Mouse (Mus musculus) limb, embryonic 14.5 days (tissue): ENCODE results near the gene Gm5678. TPM values are rescaled to one million over a fixed set of nuclear protein-coding genes. Genes with fewer than 3 reads are reported as not detected.
"Not testable (repeated sequence)": the region's sequence is repeated elsewhere in the genome, so short reads cannot be mapped to it uniquely, and the experiment has no call there.

Source experiments
- ATAC-seq: fragments of 200-750 bp; cut with Nextera tagmentation; 2 replicates; pipeline ENCODE4 v1.8.0; 2017; ENCODE audit warnings: low read depth, moderate number of reproducible peaks, moderate TSS enrichment; ENCODE audit not compliant: low FRiP score
- DNase-seq: peaks from one replicate; pipeline ENCODE4 v3.0.0-alpha.2; 2015; ENCODE audit warnings: low spot score
- H3K27ac ChIP-seq: fragments of 300-500 bp; sonication (generic); replicated peaks from 2 replicates; pipeline ENCODE4 v1.5.1; 2014; ENCODE audit warnings: low read depth, mild to moderate bottlenecking, low read length, moderate library complexity, mixed read lengths
- H3K27me3 ChIP-seq: fragments of 300-500 bp; sonication (generic); 2 replicates; pipeline ENCODE4 v1.6.1; 2014; ENCODE audit warnings: low read length, mixed read lengths; ENCODE audit not compliant: control insufficient read depth, insufficient read depth
- H3K36me3 ChIP-seq: fragments of 300-500 bp; sonication (generic); 2 replicates; pipeline ENCODE4 v1.6.1; 2014; ENCODE audit warnings: mild to moderate bottlenecking, low read length, moderate library complexity, mixed read lengths; ENCODE audit not compliant: control insufficient read depth, insufficient read depth
- H3K4me1 ChIP-seq: fragments of 300-500 bp; sonication (generic); 2 replicates; pipeline ENCODE4 v1.6.1; 2014; ENCODE audit warnings: antibody characterized with exemption, low read length, mixed read lengths; ENCODE audit not compliant: control insufficient read depth, insufficient read depth
- H3K4me2 ChIP-seq: fragments of 300-500 bp; sonication (generic); replicated peaks from 2 replicates; pipeline ENCODE4 v1.6.1; 2014; ENCODE audit warnings: low read depth, mild to moderate bottlenecking, low read length, moderate library complexity; ENCODE audit not compliant: severe bottlenecking
- H3K4me3 ChIP-seq: fragments of 300-500 bp; sonication (generic); replicated peaks from 2 replicates; pipeline ENCODE4 v1.5.1; 2014; ENCODE audit warnings: low read length
- H3K9ac ChIP-seq: fragments of 300-500 bp; sonication (generic); 2 replicates; pipeline ENCODE4 v1.6.1; 2014; ENCODE audit warnings: mild to moderate bottlenecking, low read depth, low read length, moderate library complexity; ENCODE audit not compliant: severe bottlenecking
- H3K9me3 ChIP-seq: fragments of 300-500 bp; sonication (generic); 2 replicates; pipeline ENCODE4 v1.6.1; 2016; ENCODE audit warnings: low read length; ENCODE audit not compliant: control insufficient read depth
- POLR2A ChIP-seq: fragments of 200-500 bp; IDR thresholded peaks from 2 replicates; pipeline ENCODE4 v1.8.0; 2012; ENCODE audit warnings: inconsistent platforms, mild to moderate bottlenecking, moderate library complexity, borderline replicate concordance; ENCODE audit not compliant: insufficient read depth, insufficient read length; ENCODE audit errors: extremely low read depth
- WGBS: fragments of 180-500 bp; shearing (Covaris S2); extraction: QIAGEN DNeasy Blood & Tissue Kit; methylation state at CpG from one replicate; pipeline ENCODE4 v1.1.7; 2014; 5-methylcytosine and 5-hydroxymethylcytosine counted together
- polyA plus RNA-seq, 2 experiments: library from polyadenylated mRNA; depleted of rRNA in 1 of 2; stranded (reverse) in 1 of 2; unstranded in 1 of 2; fragments of >200 nt; fragmentation: Nextera tagmentation in 1 of 2; extraction: Ambion mirVana in 1 of 2; gene quantifications; 2 replicates each; pipeline versions ENCODE4 v1.2.1 to v1.2.3; 2012 to 2014

Gm5678 gene
- polyA plus RNA-seq, 2 experiments: not detected

GRCm38 (mm10) chr16:93669521-93669920 lies 41.6 kb downstream of the Gm5678 start:
- DNase-seq (no peak), ATAC-seq (no peak)
- H3K36me3 ChIP-seq: no peaks in the 10 kb centered on the region
- no peaks in the 10 kb centered on the region for H3K4me1 ChIP-seq
- no peak overlapping the region for H3K4me3 ChIP-seq
- no peak overlapping the region for H3K4me2 ChIP-seq
- H3K27ac ChIP-seq: no peak overlapping the region
- no peak for TF ChIP-seq POLR2A
- H3K9me3 ChIP-seq: peaks cover 11% of the 10 kb centered on the region
- H3K9ac ChIP-seq: no peak overlapping the region
- H3K27me3 ChIP-seq: no peaks in the 10 kb centered on the region

GRCm38 (mm10) chr16:93670466-93670865 lies 42.6 kb downstream of the Gm5678 start:
- not testable (repeated sequence) for DNase-seq, H3K4me1 ChIP-seq, H3K36me3 ChIP-seq, H3K27me3 ChIP-seq, H3K4me3 ChIP-seq, H3K27ac ChIP-seq, H3K9ac ChIP-seq, H3K4me2 ChIP-seq, ATAC-seq
- peaks cover 11% of the 10 kb centered on the region for H3K9me3 ChIP-seq
- 37% methylated on average over 4 of the region's 4 CpGs for WGBS

GRCm38 (mm10) chr16:93671064-93671463 lies 43.2 kb downstream of the Gm5678 start:
- TF ChIP-seq POLR2A: no peak
- peaks cover 11% of the 10 kb centered on the region for H3K9me3 ChIP-seq
- WGBS: 92% methylated on average over 5 of the region's 5 CpGs
- H3K4me2 ChIP-seq: no peak overlapping the region
- no peaks in the 10 kb centered on the region for H3K4me1 ChIP-seq
- H3K9ac ChIP-seq: no peak overlapping the region
- H3K27ac ChIP-seq: no peak overlapping the region
- no peaks in the 10 kb centered on the region for H3K36me3 ChIP-seq
- no peaks in the 10 kb centered on the region for H3K27me3 ChIP-seq
- ATAC-seq (no peak), DNase-seq (no peak)
- H3K4me3 ChIP-seq: no peak overlapping the region

- Histone ChIP-seq H3K4me2 (no peak overlapping the region), H3K4me3 (no peak overlapping the region), H3K9ac (no peak overlapping the region), H3K27ac (no peak overlapping the region), H3K9me3 (no peaks in the 10 kb centered on the region), H3K4me1 (no peaks in the 10 kb centered on the region), H3K27me3 (peaks cover 8% of the 10 kb centered on the region), H3K36me3 (no peaks in the 10 kb centered on the region)
- ATAC-seq (no peak), DNase-seq (no peak)
- no peak for TF ChIP-seq POLR2A
- WGBS: 85% methylated on average over 5 of the region's 5 CpGs
Measured at GRCm38 (mm10) chr16:93676376-93676775, 48.5 kb downstream of the Gm5678 start.

- no peak overlapping the region for H3K4me3 ChIP-seq
- H3K4me1 ChIP-seq: peaks cover 1% of the 10 kb centered on the region; the same call in 1 of the 2 replicates
- H3K9ac ChIP-seq: no peak overlapping the region
- TF ChIP-seq POLR2A: no peak
- H3K36me3 ChIP-seq: no peaks in the 10 kb centered on the region
- DNase-seq (no peak), ATAC-seq (no peak)
- no peaks in the 10 kb centered on the region for H3K9me3 ChIP-seq
- H3K4me2 ChIP-seq: no peak overlapping the region
- no peak overlapping the region for H3K27ac ChIP-seq
- 77% methylated on average over 4 of the region's 4 CpGs for WGBS
- H3K27me3 ChIP-seq: peaks cover 26% of the 10 kb centered on the region
Measured at GRCm38 (mm10) chr16:93678206-93678605, 50.3 kb downstream of the Gm5678 start.

- TF ChIP-seq POLR2A: no peak
- H3K4me1 ChIP-seq: peaks cover 10% of the 10 kb centered on the region
- no peaks in the 10 kb centered on the region for H3K9me3 ChIP-seq
- no peaks in the 10 kb centered on the region for H3K36me3 ChIP-seq
- H3K4me3 ChIP-seq: no peak overlapping the region
- H3K9ac ChIP-seq: no peak overlapping the region
- DNase-seq: no peak
- 60% methylated on average over 9 of the region's 9 CpGs for WGBS
- H3K4me2 ChIP-seq: no peak overlapping the region
- no peak overlapping the region for H3K27ac ChIP-seq
- H3K27me3 ChIP-seq: peaks cover 36% of the 10 kb centered on the region
- ATAC-seq: no peak
Measured at GRCm38 (mm10) chr16:93679165-93679564, 51.3 kb downstream of the Gm5678 start.

Other genes with a start within 250 kb of the Gm5678 start
- gene Setd4, start 24.0 kb upstream of the Gm5678 start, polyA plus RNA-seq (2012; rRNA removed): 17.1 and 19.9 TPM in 2 replicates
- gene Setd4, start 24.0 kb upstream of the Gm5678 start, polyA plus RNA-seq (2014; fragmentation: Nextera tagmentation; extraction: Ambion mirVana): 11.7 and 12.9 TPM in 2 replicates
- 121 and 124 TPM in 2 replicates for gene Cbr1, start 22.2 kb upstream of the Gm5678 start, polyA plus RNA-seq (2012; rRNA removed)
- gene Cbr1, start 22.2 kb upstream of the Gm5678 start, polyA plus RNA-seq (2014; fragmentation: Nextera tagmentation; extraction: Ambion mirVana): 82.9 and 94.5 TPM in 2 replicates
- gene Cbr3, start 55.1 kb downstream of the Gm5678 start, polyA plus RNA-seq (2012; rRNA removed): 7.8 and 8.1 TPM in 2 replicates
- 9.1 and 11.7 TPM in 2 replicates for gene Cbr3, start 55.1 kb downstream of the Gm5678 start, polyA plus RNA-seq (2014; fragmentation: Nextera tagmentation; extraction: Ambion mirVana)
- gene Dop1b, start 83.8 kb downstream of the Gm5678 start, polyA plus RNA-seq (2012; rRNA removed): 18.9 and 21.3 TPM in 2 replicates
- gene Dop1b, start 83.8 kb downstream of the Gm5678 start, polyA plus RNA-seq (2014; fragmentation: Nextera tagmentation; extraction: Ambion mirVana): 13.0 and 13.8 TPM in 2 replicates
- gene Morc3, start 204.0 kb downstream of the Gm5678 start, polyA plus RNA-seq (2012; rRNA removed): 26.4 and 32.5 TPM in 2 replicates
- 29.3 and 32.0 TPM in 2 replicates for gene Morc3, start 204.0 kb downstream of the Gm5678 start, polyA plus RNA-seq (2014; fragmentation: Nextera tagmentation; extraction: Ambion mirVana)